Mouse (Mus musculus): Measurements from ENCODE around the gene Atp1b4.
"Not testable (repeated sequence)": the region's sequence is repeated elsewhere in the genome, so short reads cannot be mapped to it uniquely, and the experiment has no call there.

The Atp1b4 gene

GRCm38 (mm10) chrX:38315884-38316283, at the start of gene Atp1b4:
Gene Atp1b4, plus strand, starts transcription at chrX:38316184.
- no peak for DNase-seq (ENCODE audit: low read depth, low spot score)

- DNase-seq (ENCODE audit: low read depth, low spot score): peak; percentile 22
Observed at GRCm38 (mm10) chrX:38308597-38308996, 7.4 kb upstream of the Atp1b4 start.

DNA sequence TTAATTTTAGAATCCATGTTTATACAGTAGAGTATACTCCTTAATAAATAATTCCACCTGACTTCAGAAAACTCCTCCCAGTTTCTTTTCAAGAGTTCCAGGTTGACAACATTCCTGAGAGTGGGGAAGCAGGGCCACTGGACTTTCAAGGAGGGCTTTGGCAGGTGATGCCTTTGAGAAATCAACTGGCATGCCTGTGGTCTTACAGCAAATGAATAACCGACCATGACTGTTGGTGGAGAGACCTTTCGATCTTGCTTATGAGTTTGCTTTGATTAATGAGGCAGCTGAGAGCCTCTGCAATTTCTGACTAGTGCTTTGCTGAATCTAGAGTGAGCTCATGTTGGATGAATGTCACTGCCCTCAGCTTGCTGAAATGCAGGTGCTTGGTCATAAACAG, 4.9 kb upstream of the Atp1b4 start:
- DNase-seq (ENCODE audit: low read depth, low spot score): no peak

DNA sequence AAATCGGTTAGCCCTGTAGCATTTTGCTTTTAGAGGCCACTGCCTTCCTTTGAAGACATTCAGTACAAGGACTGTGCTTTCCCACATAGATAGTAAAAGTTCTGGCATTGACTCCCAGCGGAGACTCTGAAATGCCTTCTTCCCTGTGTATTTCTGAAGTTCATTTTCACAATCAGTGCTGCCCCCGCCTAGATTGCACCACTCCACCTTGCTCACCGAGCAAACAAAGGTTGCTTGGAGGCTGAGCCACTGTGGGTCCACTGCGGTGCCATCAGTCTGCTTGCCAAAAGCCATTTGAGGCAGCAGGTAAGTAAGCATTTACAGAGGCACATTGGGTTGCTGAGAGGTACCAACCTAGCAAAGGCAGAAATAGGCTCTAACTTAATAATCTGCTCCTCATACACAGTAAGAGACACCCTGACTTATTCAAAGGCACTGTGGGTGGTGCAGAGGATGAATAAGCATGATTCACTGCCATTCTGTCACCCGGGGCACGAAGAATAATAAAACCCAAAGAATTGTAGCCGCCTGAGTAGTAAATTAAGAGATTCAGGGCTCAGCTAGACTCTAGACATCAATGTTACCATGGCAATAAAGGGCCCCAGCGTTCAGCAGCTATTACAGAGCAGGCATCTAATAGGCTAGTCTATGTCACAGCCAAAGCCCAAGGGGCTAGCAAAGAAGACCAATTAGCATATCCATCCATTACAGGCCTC, 2.9 kb upstream of the Atp1b4 start:
- DNase-seq (ENCODE audit: low read depth, low spot score): no peak

DNA sequence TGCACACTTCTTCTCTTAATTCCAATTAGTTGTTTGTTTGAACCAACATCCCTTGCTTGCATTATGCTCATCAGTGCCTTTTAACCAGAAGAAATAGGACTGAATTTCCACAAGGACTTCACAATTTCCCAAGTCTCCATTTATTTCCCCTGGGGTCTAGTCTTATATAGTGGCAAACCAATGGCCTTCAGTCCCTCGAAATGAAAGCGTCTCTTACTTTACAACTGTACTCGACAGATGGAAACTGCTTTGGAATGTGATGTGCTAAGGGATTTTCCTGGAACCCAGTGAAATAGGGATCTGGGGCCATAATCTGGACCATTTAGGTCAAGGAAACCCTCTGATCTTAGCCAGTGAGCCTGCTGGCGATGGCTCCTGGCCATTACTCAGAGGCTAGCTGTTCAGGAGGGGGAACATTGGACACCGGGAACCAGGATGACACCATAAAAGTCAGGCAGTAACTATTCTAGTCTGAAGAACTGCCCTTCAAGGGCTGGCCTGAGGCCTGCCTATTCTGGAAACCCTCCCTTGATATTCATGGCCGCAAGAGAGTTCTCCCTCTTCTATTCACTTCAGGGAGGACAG, 2.3 kb upstream of the Atp1b4 start:
- DNase-seq (ENCODE audit: low read depth, low spot score): no peak

DNA sequence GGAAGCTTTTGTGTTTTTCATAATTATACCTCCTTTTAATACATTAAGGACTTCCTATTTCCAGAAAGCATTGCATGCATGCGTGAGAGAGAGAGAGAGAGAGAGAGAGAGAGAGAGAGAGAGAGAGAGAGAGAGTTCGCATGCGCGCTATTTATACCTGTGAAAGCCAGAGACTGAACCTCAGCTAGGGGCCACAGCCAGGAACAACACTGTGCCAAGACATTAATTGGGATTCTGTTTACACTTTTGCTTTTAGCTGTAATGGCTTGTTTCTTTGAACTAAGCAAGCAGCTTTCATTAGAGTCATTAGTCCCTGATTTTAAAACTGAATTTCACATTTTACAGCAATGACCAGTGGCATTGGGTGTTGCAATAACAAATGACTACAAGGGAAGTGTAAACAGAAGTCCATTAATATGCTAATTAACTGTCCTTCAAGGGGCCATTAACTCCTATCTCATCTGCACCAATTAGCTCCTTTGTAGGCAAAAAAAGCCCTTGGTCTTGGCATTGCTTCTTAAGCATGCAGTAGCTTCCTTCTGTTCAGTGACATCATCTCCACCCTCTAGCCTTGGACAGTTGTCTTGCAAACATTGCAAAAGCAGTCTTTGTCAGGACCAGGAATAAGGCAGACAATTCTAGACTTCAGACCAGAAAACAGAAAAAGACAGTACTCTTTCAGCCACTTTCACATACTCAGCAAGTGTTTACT, 14.9 kb downstream of the Atp1b4 start:
- no peak for DNase-seq (ENCODE audit: low read depth, low spot score)

GRCm38 (mm10) chrX:38334329-38335279, 18.6 kb downstream of the Atp1b4 start:
- DNase-seq (ENCODE audit: low read depth, low spot score): peak; percentile 67

DNA sequence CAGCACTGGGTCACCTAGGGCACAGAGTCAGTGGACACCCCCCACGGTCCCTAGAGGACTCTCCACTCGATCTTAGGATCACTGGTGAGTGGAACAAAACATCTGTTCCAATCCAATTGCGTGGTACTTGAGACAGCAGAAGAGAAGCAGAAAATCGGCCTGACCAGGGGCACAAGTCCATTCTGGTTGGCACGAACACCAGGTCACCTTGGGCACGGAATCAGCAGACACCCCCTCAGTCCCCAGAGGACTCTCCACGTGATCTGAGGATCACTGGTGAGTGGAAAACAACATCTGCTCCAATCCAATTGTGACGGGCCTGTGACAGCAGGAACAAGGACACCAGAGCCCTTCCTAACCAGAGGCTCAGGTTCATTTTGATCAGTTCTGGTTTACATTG, 46.0 kb downstream of the Atp1b4 start:
- no peak for DNase-seq (ENCODE audit: low read depth, low spot score)

DNA sequence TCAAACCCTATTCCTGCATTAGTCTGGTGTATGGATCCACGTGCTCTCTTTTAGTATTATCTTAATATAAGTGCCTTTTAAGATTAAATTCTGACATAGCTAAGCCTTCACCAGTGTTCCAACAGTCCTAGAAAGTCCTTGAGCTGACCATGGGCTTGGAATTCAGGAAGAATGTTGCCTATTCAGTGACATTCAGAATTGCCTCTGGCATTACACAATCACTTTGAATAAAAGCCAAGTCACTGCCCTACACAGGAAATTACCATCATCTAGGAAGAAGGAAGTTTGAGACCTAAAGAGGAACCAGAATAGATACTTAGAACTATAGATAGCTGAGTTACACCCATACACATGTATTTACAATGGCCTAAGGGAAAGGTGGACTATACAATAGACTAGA, 48.6 kb downstream of the Atp1b4 start:
- peak; percentile 6 for DNase-seq (ENCODE audit: low read depth, low spot score)

- DNase-seq (ENCODE audit: low read depth, low spot score): not testable (repeated sequence)
Observed at GRCm38 (mm10) chrX:38373169-38373568, 57.2 kb downstream of the Atp1b4 start.

Measured in 3T3-L1 (cell line).